Mouse (Mus musculus) kidney, postnatal 0 days (tissue): ENCODE data around the gene Gm11077. TPM values are rescaled to one million over a fixed set of nuclear protein-coding genes. Genes with fewer than 3 reads are reported as not detected.
A peak's percentile ranks its signal among the peaks of the same experiment; 100 is the strongest.

Experiments used
- ATAC-seq: fragments of 200-750 bp; cut with Nextera tagmentation; replicated peaks from 2 replicates; pipeline ENCODE4 v1.8.0; 2017; ENCODE audit warnings: low read depth, moderate number of reproducible peaks, moderate TSS enrichment, moderate library complexity; ENCODE audit not compliant: low FRiP score
- DNase-seq: peaks from one replicate; pipeline ENCODE4 v3.0.0-alpha.2; 2016; ENCODE audit warnings: low spot score
- H3K27ac ChIP-seq: fragments of 300-500 bp; sonication (generic); 2 replicates; pipeline ENCODE4 v1.5.1; 2014; ENCODE audit warnings: mild to moderate bottlenecking
- H3K27me3 ChIP-seq: fragments of 300-500 bp; sonication (generic); 2 replicates; pipeline ENCODE4 v1.6.1; 2014; ENCODE audit warnings: low read length, mixed read lengths; ENCODE audit not compliant: insufficient read depth
- H3K36me3 ChIP-seq: fragments of 300-500 bp; sonication (generic); 2 replicates; pipeline ENCODE4 v1.6.1; 2014; ENCODE audit warnings: low read length, mixed read lengths; ENCODE audit not compliant: insufficient read depth
- H3K4me1 ChIP-seq: fragments of 300-500 bp; sonication (generic); replicated peaks from 2 replicates; pipeline ENCODE4 v1.6.1; 2014; ENCODE audit warnings: antibody characterized with exemption, low read length, mixed read lengths; ENCODE audit not compliant: insufficient read depth
- H3K4me2 ChIP-seq: fragments of 300-500 bp; sonication (generic); 2 replicates; pipeline ENCODE4 v1.6.1; 2014; ENCODE audit warnings: mild to moderate bottlenecking, low read length, moderate library complexity, mixed read lengths
- H3K4me3 ChIP-seq: fragments of 300-500 bp; sonication (generic); replicated peaks from 2 replicates; pipeline ENCODE4 v1.5.1; 2014; ENCODE audit warnings: low read depth, low read length
- H3K9ac ChIP-seq: fragments of 300-500 bp; sonication (generic); 2 replicates; pipeline ENCODE4 v1.6.1; 2014; ENCODE audit warnings: low read depth, low read length
- H3K9me3 ChIP-seq: fragments of 300-500 bp; sonication (generic); replicated peaks from 2 replicates; pipeline ENCODE4 v1.6.1; 2016; ENCODE audit warnings: low read length, inconsistent platforms, mixed read lengths
- CTCF ChIP-seq: IDR thresholded peaks from 2 replicates; pipeline ENCODE4 v1.5.1; 2016; ENCODE audit warnings: antibody characterized with exemption, low read depth, mild to moderate bottlenecking, moderate library complexity
- WGBS: fragments of 180-500 bp; shearing (Covaris S2); extraction: QIAGEN DNeasy Blood & Tissue Kit; methylation state at CpG from one replicate; pipeline ENCODE4 v1.1.7; 2014; 5-methylcytosine and 5-hydroxymethylcytosine counted together
- polyA plus RNA-seq: library from polyadenylated mRNA; unstranded; fragments of >200 nt; fragmentation: Nextera tagmentation; extraction: Ambion mirVana; gene quantifications from 2 replicates; pipeline ENCODE4 v1.2.1, GENCODE M21; 2015

Gene Gm11077
- polyA plus RNA-seq, 1 experiment from 2014 or later: not detected

- Histone ChIP-seq H3K27ac (no peak overlapping the region), H3K4me1 (no peaks in the 10 kb centered on the region), H3K36me3 (no peaks in the 10 kb centered on the region), H3K9ac (no peak overlapping the region), H3K27me3 (no peaks in the 10 kb centered on the region), H3K4me2 (no peak overlapping the region), H3K4me3 (no peak overlapping the region), H3K9me3 (no peaks in the 10 kb centered on the region)
- peak; percentile 87 for TF ChIP-seq CTCF
- no peak for ATAC-seq
- DNase-seq: peak; percentile 87
- WGBS: 38% methylated on average over 9 of the region's 9 CpGs
These were observed 37.3 kb downstream of the Gm11077 start for GRCm38 (mm10) chr6:140766365-140766764.

GRCm38 (mm10) chr6:140767237-140767636 lies 38.2 kb downstream of the Gm11077 start:
- H3K36me3 ChIP-seq: no peaks in the 10 kb centered on the region
- DNase-seq (no peak), ATAC-seq (no peak)
- no peaks in the 10 kb centered on the region for H3K9me3 ChIP-seq
- no peak for TF ChIP-seq CTCF
- WGBS: 61% methylated on average over 6 of the region's 6 CpGs
- H3K27me3 ChIP-seq: no peaks in the 10 kb centered on the region
- H3K27ac ChIP-seq: no peak overlapping the region
- no peak overlapping the region for H3K4me2 ChIP-seq
- no peak overlapping the region for H3K9ac ChIP-seq
- no peaks in the 10 kb centered on the region for H3K4me1 ChIP-seq
- H3K4me3 ChIP-seq: no peak overlapping the region

GRCm38 (mm10) chr6:140768180-140768579 lies 39.1 kb downstream of the Gm11077 start:
- no peak overlapping the region for H3K27ac ChIP-seq
- DNase-seq: no peak
- H3K4me1 ChIP-seq: no peaks in the 10 kb centered on the region
- H3K4me3 ChIP-seq: no peak overlapping the region
- H3K27me3 ChIP-seq: no peaks in the 10 kb centered on the region
- H3K9ac ChIP-seq: no peak overlapping the region
- H3K4me2 ChIP-seq: no peak overlapping the region
- no peak for ATAC-seq
- WGBS: 72% methylated on average over 8 of the region's 8 CpGs
- no peaks in the 10 kb centered on the region for H3K9me3 ChIP-seq
- no peak; the same call in 1 of the 2 replicates for TF ChIP-seq CTCF
- H3K36me3 ChIP-seq: no peaks in the 10 kb centered on the region

- Histone ChIP-seq H3K4me3 (no peak overlapping the region), H3K36me3 (no peaks in the 10 kb centered on the region), H3K9ac (no peak overlapping the region), H3K27ac (no peak overlapping the region), H3K4me2 (no peak overlapping the region), H3K27me3 (no peaks in the 10 kb centered on the region), H3K4me1 (no peaks in the 10 kb centered on the region), H3K9me3 (no peaks in the 10 kb centered on the region)
- 39% methylated on average over 21 of the region's 21 CpGs for WGBS
- no peak for TF ChIP-seq CTCF
- ATAC-seq (0 out of 2 replicates have a peak, but pooled peaks have one; percentile 15), DNase-seq (peak; percentile 44)
These were observed 40.0 kb downstream of the Gm11077 start for GRCm38 (mm10) chr6:140768859-140769640.

GRCm38 (mm10) chr6:140776274-140776673 lies 47.2 kb downstream of the Gm11077 start:
- Histone ChIP-seq H3K9ac (no peak overlapping the region), H3K27ac (no peak overlapping the region), H3K9me3 (no peaks in the 10 kb centered on the region), H3K4me3 (no peak overlapping the region), H3K36me3 (no peaks in the 10 kb centered on the region), H3K27me3 (no peaks in the 10 kb centered on the region), H3K4me2 (no peak overlapping the region), H3K4me1 (no peaks in the 10 kb centered on the region)
- DNase-seq: peak; percentile 29
- ATAC-seq: no peak
- 71% methylated on average over 8 of the region's 8 CpGs for WGBS
- no peak for TF ChIP-seq CTCF

- WGBS: 97% methylated on average over 6 of the region's 6 CpGs
- H3K9ac ChIP-seq: no peak overlapping the region
- no peak overlapping the region for H3K27ac ChIP-seq
- H3K27me3 ChIP-seq: no peaks in the 10 kb centered on the region
- TF ChIP-seq CTCF: no peak
- no peak overlapping the region for H3K4me2 ChIP-seq
- H3K4me1 ChIP-seq: no peaks in the 10 kb centered on the region
- ATAC-seq (no peak), DNase-seq (no peak)
- H3K36me3 ChIP-seq: no peaks in the 10 kb centered on the region
- H3K9me3 ChIP-seq: no peaks in the 10 kb centered on the region
- no peak overlapping the region for H3K4me3 ChIP-seq
These were observed 53.4 kb downstream of the Gm11077 start for GRCm38 (mm10) chr6:140782524-140782923.

- Histone ChIP-seq H3K4me3 (no peak overlapping the region), H3K4me2 (no peak overlapping the region), H3K4me1 (no peaks in the 10 kb centered on the region), H3K9me3 (no peaks in the 10 kb centered on the region), H3K27me3 (no peaks in the 10 kb centered on the region), H3K36me3 (no peaks in the 10 kb centered on the region), H3K27ac (no peak overlapping the region), H3K9ac (no peak overlapping the region)
- no peak for TF ChIP-seq CTCF
- DNase-seq (peak; percentile 64), ATAC-seq (no peak)
- WGBS: 27% methylated on average over 2 of the region's 2 CpGs
These were observed 57.0 kb downstream of the Gm11077 start for GRCm38 (mm10) chr6:140786058-140786457.
